Mouse (Mus musculus) neural tube, embryonic 12.5 days (tissue): ENCODE measurements around the gene Vmn2r87. TPM values are rescaled to one million over a fixed set of nuclear protein-coding genes. Genes with fewer than 3 reads are reported as not detected.
"Not testable (repeated sequence)": the region's sequence is repeated elsewhere in the genome, so short reads cannot be mapped to it uniquely, and the experiment has no call there.

Experiments
- ATAC-seq: fragments of 200-750 bp; cut with Nextera tagmentation; 2 replicates; pipeline ENCODE4 v1.8.0; 2017; ENCODE audit warnings: low read depth, mild to moderate bottlenecking, moderate TSS enrichment, moderate library complexity; ENCODE audit not compliant: low FRiP score
- H3K27ac ChIP-seq: fragments of 300-500 bp; sonication (generic); 2 replicates; pipeline ENCODE4 v1.5.1; 2016
- H3K27me3 ChIP-seq: fragments of 300-500 bp; sonication (generic); replicated peaks from 2 replicates; pipeline ENCODE4 v1.6.1; 2016; ENCODE audit warnings: mild to moderate bottlenecking
- H3K36me3 ChIP-seq: fragments of 300-500 bp; sonication (generic); 2 replicates; pipeline ENCODE4 v1.6.1; 2016; ENCODE audit warnings: mild to moderate bottlenecking
- H3K4me1 ChIP-seq: fragments of 300-500 bp; sonication (generic); 2 replicates; pipeline ENCODE4 v1.6.1; 2016
- H3K4me2 ChIP-seq: fragments of 300-500 bp; sonication (generic); replicated peaks from 2 replicates; pipeline ENCODE4 v1.6.1; 2016; ENCODE audit warnings: mild to moderate bottlenecking
- H3K4me3 ChIP-seq: fragments of 300-500 bp; sonication (generic); 2 replicates; pipeline ENCODE4 v1.5.1; 2016
- H3K9ac ChIP-seq: fragments of 300-500 bp; sonication (generic); 2 replicates; pipeline ENCODE4 v1.6.1; 2016; ENCODE audit warnings: mild to moderate bottlenecking
- H3K9me3 ChIP-seq: fragments of 300-500 bp; sonication (generic); 2 replicates; pipeline ENCODE4 v1.6.1; 2016; ENCODE audit warnings: mild to moderate bottlenecking
- WGBS: fragments of 180-500 bp; shearing (Covaris S2); methylation state at CpG from one replicate; pipeline ENCODE4 v1.1.7; 2016; 5-methylcytosine and 5-hydroxymethylcytosine counted together
- polyA plus RNA-seq: library from polyadenylated mRNA; unstranded; fragments of >200 nt; fragmentation: Nextera tagmentation; extraction: Ambion mirVana; gene quantifications from 2 replicates; pipeline ENCODE4 v1.2.1, GENCODE M21; 2016

Vmn2r87 gene
- polyA plus RNA-seq, result 0.13 TPM in 1 of 2 replicates, not detected in the other

DNA sequence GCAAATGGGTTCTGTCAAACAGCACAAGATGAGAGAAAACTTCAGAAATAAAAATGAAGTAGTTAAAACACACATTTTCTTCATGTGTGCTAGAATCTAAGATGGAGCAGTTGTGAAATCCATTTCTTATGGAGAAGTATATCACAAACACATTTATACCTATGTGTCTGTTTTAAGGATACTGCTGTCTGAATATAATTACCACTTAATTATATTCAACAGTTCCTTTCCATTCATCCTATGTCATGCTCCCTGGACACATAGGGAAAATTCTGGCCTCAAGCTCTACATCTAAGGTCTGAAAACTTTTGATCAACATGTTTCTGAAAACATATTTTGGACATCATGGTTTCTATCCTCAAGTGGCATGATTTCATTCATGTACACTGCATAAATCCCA lies at the start of gene Vmn2r87:
Gene Vmn2r87, minus strand, starts transcription at position 101 of the 400 bp plus-strand sequence.
- H3K9me3 ChIP-seq, result no peaks in the 10 kb centered on the region
- H3K4me2 ChIP-seq, result no peak within 1 kb of the TSS
- H3K36me3 ChIP-seq, result no peaks in the 10 kb centered on the region
- ATAC-seq, result no peak
- no peaks in the 10 kb centered on the region for H3K4me1 ChIP-seq
- no peaks in the 10 kb centered on the region for H3K27me3 ChIP-seq
- no peak within 1 kb of the TSS for H3K27ac ChIP-seq
- no peak within 1 kb of the TSS for H3K4me3 ChIP-seq
- H3K9ac ChIP-seq, result no peak within 1 kb of the TSS

DNA sequence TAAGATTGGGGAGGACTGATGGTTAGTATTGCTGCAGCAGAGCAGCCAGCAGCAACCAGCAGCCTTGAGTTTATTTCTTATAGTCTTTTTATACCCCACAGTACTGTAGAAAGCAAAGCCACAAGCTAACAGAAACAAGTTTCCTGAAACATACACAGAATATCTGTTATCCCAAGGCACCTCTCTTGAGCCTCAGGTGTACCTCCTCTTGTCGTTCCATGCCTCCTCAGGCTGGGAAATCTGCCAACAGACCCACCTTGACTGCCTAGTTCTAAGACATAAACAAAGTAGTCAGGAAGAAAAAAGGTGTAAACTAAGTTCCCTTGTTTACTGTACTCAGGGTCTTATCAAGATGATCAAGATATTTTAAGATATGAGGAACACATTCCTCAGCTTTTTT lies 47.1 kb upstream of the Vmn2r87 start:
- H3K36me3 ChIP-seq, H3K9me3 ChIP-seq, H3K4me1 ChIP-seq, H3K27me3 ChIP-seq, H3K4me2 ChIP-seq, ATAC-seq, H3K9ac ChIP-seq, H3K27ac ChIP-seq, H3K4me3 ChIP-seq: not testable (repeated sequence)
- WGBS, result 80% methylated on average over 1 of the region's 1 CpGs

DNA sequence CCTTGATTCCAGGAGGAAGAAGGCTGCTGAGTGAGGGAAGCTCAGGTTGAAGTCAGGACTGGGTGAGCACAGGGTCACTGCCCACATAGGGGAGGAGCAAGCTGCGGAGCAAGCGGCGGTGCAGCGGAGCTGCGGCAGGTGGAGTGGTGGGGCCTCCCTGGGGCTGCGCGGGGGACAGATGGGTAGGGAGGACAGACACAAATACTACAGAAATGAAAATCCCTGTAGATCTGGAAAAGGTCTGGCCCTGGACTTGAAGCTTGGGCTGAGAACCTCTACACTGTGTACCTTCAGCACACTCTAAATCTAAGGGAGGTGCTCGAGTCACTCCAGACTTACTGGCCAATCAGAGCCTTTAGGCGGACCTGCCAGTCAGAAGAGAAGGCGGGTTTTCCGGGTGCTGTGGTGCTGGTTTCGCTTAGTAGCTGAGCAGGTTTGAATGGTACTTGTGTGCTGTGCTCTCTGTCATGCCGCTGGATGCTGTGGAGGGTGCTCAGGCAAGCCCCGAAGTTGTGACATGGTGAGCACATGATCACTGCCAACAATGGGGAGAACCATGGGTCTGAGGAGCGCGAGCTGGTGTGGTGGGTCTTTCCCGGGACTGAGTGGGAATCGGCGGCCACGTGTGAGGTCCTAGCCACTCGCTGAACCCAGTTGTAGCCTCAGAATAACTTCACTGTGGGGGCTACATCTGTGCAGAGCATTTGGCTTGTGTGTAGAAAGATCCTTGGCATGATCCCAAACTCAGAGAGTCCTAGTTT lies 44.9 kb upstream of the Vmn2r87 start:
- WGBS, result under 1% methylated on average over 21 of the region's 21 CpGs
- H3K4me3 ChIP-seq, result peak overlapping the region; percentile 53
- peak overlapping the region; percentile 68 for H3K4me2 ChIP-seq
- not testable (repeated sequence) for H3K4me1 ChIP-seq, H3K27ac ChIP-seq, H3K9me3 ChIP-seq, H3K36me3 ChIP-seq, H3K27me3 ChIP-seq
- ATAC-seq, result peak; percentile 98
- H3K9ac ChIP-seq, result peak overlapping the region; percentile 48

DNA sequence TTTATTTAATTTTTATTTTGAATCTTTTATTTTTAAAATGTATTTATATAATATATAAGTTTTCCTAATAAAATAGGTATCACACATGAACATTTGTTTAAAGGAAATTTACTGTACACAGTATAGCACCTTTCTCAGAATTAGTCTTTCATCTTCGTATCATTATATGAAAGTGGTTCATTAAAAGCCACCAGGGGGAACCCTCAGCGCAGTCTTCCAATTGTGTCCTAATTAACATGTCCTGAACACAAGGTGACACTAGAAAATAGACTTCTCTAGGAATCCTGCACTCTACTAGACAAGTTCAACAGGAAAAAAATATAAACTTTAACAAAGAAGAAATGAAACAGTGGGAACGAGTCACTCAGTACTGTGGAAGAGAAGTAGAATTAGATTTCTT lies 38.9 kb upstream of the Vmn2r87 start:
- H3K27me3 ChIP-seq, result no peaks in the 10 kb centered on the region
- H3K9ac ChIP-seq, result no peak overlapping the region
- H3K36me3 ChIP-seq, result no peaks in the 10 kb centered on the region
- ATAC-seq, result no peak
- no peak overlapping the region for H3K27ac ChIP-seq
- no peak overlapping the region for H3K4me3 ChIP-seq
- H3K9me3 ChIP-seq, result no peaks in the 10 kb centered on the region
- H3K4me2 ChIP-seq, result no peak overlapping the region
- H3K4me1 ChIP-seq, result no peaks in the 10 kb centered on the region
- WGBS, result 75% methylated on average over 3 of the region's 3 CpGs

DNA sequence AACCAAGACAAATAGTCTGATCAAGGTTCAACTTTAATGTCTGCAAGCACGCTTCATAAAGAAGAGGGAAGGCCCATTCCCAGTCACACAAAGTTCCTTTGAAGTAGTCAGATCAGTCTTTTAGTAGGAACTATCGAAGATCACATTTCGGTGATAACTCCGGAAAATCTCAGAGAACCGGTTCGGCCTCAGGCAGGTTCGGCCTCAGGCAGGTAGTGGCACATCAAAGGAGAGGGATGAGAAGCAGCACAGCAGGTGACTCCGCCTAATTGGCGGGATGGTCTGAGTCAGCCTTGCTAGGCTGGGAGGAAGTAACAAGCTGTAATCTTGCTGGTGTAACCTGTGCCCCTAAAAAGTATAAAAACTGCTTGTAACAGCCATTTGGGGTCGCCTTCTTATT lies 30.7 kb upstream of the Vmn2r87 start:
- no peaks in the 10 kb centered on the region for H3K36me3 ChIP-seq
- no peak overlapping the region for H3K4me3 ChIP-seq
- no peaks in the 10 kb centered on the region for H3K27me3 ChIP-seq
- no peak for ATAC-seq
- H3K27ac ChIP-seq, result no peak overlapping the region
- WGBS, result 50% methylated on average over 10 of the region's 10 CpGs
- H3K4me2 ChIP-seq, result no peak overlapping the region
- no peaks in the 10 kb centered on the region for H3K4me1 ChIP-seq
- H3K9ac ChIP-seq, result no peak overlapping the region
- H3K9me3 ChIP-seq, result 0 out of 2 replicates have a peak, but pooled peaks cover 2% of the 10 kb centered on the region

DNA sequence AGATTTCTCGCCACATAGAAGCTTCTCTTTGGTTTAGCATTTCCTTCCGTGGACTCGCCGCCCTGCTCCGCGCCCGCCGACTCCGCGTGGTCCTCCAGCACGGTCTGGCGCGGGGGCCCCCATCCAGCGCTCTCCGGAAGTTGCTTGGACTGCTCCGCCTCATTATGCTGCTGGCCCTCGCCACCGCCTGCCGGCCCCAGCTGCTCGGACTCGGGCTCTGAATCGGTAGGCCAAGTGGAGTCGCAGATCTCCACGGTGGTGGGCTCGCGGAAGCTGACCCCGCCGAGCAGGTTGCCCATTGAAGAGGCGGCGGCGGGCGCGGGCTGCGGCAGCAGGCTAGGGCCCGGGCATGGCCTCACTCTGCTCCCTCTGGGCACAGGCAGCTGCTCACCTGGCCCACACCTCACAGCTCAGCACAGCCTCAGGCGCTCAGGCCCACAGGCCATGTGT lies 26.9 kb downstream of the Vmn2r87 start:
- peak overlapping the region; percentile 78 for H3K4me2 ChIP-seq
- H3K4me1 ChIP-seq, result no peaks in the 10 kb centered on the region
- ATAC-seq, result peak; percentile 97
- H3K4me3 ChIP-seq, result peak overlapping the region; percentile 46
- no peaks in the 10 kb centered on the region for H3K9me3 ChIP-seq
- 4% methylated on average over 36 of the region's 36 CpGs for WGBS
- no peak overlapping the region for H3K27ac ChIP-seq
- no peaks in the 10 kb centered on the region for H3K27me3 ChIP-seq
- no peaks in the 10 kb centered on the region for H3K36me3 ChIP-seq
- peak overlapping the region; percentile 48 for H3K9ac ChIP-seq

DNA sequence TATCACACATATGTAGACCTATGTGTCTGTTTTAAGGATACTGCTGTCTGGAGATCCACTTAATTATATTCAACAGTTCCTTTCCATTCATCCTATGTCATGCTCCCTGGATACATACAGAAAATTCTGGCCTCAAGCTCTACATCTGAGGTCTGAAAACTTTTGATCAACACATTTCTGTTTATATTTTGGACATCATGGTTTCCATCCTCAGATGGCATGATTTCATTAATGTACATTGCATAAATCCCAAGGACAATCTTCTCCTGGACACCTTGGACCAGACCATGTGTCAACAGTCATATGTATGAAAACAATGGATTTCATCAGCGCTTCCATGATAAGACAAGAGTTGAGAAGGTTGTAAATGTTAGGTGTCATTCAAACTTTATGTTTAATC lies 41.2 kb downstream of the Vmn2r87 start, which contains the start of gene Vmn2r86:
Gene Vmn2r86, minus strand, starts transcription at position 101 of the 400 bp plus-strand sequence.
- not testable (repeated sequence) for H3K4me2 ChIP-seq, H3K9me3 ChIP-seq, H3K27me3 ChIP-seq, H3K4me1 ChIP-seq, ATAC-seq, H3K27ac ChIP-seq, H3K9ac ChIP-seq, H3K36me3 ChIP-seq, H3K4me3 ChIP-seq
- WGBS, result 89% methylated on average over 1 of the region's 1 CpGs

DNA sequence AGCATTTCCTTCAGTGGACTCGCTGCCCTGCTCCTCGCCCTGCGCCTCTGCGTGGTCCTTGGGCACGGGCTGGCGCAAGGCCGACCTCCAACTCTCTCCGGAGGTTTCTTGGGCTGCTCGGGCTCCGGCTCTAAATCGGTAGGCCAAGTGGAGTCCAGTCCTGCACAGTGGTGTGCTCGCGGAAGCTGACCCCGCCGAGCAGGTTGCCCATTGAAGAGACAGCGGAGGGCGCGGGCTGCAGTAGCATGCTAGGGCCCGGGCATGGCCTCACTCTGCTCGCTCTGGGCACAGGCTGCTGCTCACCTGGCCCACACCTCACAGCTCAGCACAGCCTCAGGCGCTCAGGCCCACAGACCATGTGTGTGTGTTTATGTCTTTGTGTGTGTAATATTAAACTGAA lies 52.4 kb downstream of the Vmn2r87 start:
- Histone ChIP-seq H3K4me1 (no peaks in the 10 kb centered on the region), H3K27ac (no peak overlapping the region), H3K9ac (no peak overlapping the region), H3K4me3 (no peak overlapping the region), H3K36me3 (no peaks in the 10 kb centered on the region), H3K4me2 (no peak overlapping the region), H3K9me3 (no peaks in the 10 kb centered on the region), H3K27me3 (no peaks in the 10 kb centered on the region)
- 94% methylated on average over 21 of the region's 21 CpGs for WGBS
- ATAC-seq, result peak; percentile 21; the same call in 1 of the 2 replicates

DNA sequence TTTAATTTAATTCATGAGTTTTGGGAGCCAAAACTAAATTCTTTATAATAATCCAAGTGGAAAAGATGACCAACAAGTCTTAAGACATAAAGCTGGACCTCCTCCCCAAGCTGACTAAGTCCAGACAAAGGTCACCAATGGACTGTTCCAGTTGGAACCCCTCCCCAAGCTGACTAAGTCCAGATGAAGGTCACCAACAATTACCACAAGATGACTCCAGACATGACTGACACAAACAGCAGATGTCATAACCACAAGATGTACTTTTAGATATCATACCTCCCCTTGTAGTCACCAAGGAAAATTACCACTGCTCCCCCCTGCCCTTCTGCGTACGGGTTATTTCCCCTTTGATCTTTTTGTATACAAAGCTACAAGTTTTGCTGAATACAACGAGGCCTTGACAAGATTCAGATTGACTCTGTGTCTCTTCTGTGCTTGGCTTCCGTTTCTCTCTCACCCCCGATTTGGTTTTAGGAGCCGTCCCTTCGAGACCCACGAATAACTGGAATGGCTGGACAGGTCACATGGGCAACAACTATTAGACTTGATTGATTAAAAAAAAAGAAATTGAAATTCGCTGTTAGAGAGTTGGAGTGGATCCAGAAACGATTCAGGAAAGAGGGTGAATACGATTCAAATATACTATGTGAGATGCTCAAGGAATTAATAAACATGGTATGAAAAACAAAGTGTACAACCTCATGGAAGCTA lies 62.9 kb downstream of the Vmn2r87 start:
- H3K4me3 ChIP-seq, H3K9me3 ChIP-seq, H3K4me1 ChIP-seq, H3K36me3 ChIP-seq, H3K9ac ChIP-seq, H3K27me3 ChIP-seq, H3K27ac ChIP-seq, ATAC-seq, H3K4me2 ChIP-seq: not testable (repeated sequence)
- WGBS, result 90% methylated on average over 11 of the region's 11 CpGs

DNA sequence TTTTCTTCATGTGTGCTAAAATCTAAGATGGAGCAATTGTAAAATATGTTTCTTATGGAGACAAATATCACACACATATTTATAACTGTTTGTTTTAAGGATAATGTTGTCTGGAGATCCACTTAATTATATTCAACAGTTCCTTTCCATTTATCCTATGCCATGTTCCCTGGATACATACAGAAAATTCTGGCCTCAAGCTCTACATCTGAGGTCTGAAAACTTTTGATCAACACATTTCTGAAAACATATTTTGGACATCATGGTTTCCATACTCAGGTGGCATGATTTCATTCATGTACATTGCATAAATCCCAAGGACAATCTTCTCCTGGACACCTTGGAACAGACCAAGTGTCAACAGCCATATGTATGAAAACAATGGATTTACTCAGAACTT lies 67.6 kb downstream of the Vmn2r87 start, which contains the start of gene Vmn2r85:
Gene Vmn2r85, minus strand, starts transcription at position 101 of the 400 bp plus-strand sequence.
- not testable (repeated sequence) for H3K4me1 ChIP-seq, H3K9me3 ChIP-seq, ATAC-seq, H3K4me3 ChIP-seq, H3K27ac ChIP-seq, H3K9ac ChIP-seq, H3K36me3 ChIP-seq, H3K4me2 ChIP-seq, H3K27me3 ChIP-seq

DNA sequence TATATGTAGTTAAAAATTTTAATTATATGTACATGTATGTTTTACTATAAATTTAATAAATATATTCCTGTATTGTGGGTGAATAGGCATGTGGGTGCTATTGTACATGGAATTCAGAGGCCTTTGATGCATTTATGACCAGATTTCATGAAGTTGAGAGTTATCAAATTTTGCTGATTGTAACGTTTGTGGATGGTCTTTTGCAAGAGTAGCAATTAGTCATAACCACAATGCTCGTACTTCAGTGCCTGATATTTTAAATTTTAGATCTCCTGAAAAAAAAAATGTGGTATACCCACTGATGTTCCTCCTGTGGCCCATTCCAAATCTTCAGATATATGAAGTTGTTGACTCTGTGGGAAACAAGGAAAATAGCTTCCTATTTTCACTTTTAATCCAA lies 74.8 kb downstream of the Vmn2r87 start:
- H3K4me1 ChIP-seq, H3K4me2 ChIP-seq, H3K4me3 ChIP-seq, H3K9me3 ChIP-seq, H3K36me3 ChIP-seq, H3K9ac ChIP-seq, H3K27ac ChIP-seq, ATAC-seq, H3K27me3 ChIP-seq: not testable (repeated sequence)
- WGBS, result 78% methylated on average over 2 of the region's 2 CpGs
